ENCODE assay signal across 8 mouse cellular contexts in the genomic region with DNA sequence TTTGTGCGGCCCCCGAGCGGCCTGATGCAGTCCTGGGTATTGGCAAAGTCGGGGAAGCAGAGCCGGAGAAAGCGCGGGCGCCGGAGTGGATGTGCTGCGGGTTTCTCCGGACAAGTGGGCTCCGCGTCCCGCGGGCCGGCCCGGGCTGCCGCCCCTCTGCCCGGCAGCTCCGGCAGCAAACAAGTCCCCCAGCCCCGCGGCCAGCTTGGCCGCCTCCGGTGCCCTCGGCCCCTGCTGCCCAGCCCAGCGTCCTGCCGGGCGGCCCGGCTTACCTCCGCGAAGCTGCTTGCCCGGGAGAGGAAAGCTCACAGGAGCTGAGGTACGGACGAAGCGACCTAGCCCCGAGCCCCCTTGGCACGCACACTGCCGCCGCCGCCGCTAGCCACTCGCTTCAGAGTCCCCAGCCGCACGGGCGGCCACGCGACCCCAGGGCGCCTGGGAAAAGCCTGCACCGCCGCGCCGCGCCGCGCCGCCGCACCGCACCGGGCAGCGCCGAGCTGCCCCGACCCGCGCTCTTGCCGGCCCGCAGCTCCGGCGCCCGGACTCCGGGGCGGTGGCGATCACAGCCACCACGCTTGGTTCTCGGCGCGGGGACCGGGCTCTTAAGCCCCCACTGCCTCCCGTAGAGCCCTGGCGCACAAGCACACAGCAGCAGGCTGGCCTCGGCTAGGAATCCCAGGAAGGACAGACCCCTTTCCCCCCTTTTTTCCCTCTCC. TPM values are rescaled to one million over a fixed set of nuclear protein-coding genes. Genes with fewer than 3 reads are reported as not detected.
A peak's percentile ranks its signal among the peaks of the same experiment; 100 is the strongest.
DNase-seq lines count a peak whose midpoint lies in the region; ATAC-seq and TF ChIP-seq lines count a peak whose summit lies in the region.

No protein-coding gene starts in this region.

- no peaks in the 10 kb centered on the region for H3K9me3 ChIP-seq in forebrain, postnatal 0 days (ENCODE audit: low read length)
- H3K9me3 ChIP-seq in limb, embryonic 11.5 days (ENCODE audit: control insufficient read depth, low read length) = no peaks in the 10 kb centered on the region
- H3K9me3 ChIP-seq in neural tube, embryonic 11.5 days (ENCODE audit: control insufficient read depth, low read length) = no peaks in the 10 kb centered on the region

- no peaks in the 10 kb centered on the region for H3K36me3 ChIP-seq in forebrain, postnatal 0 days (ENCODE audit: insufficient read depth)
- no peaks in the 10 kb centered on the region for H3K36me3 ChIP-seq in limb, embryonic 11.5 days (ENCODE audit: control insufficient read depth, insufficient read depth, low read length)
- H3K36me3 ChIP-seq in neural tube, embryonic 11.5 days (ENCODE audit: control insufficient read depth, insufficient read depth, low read length) = no peaks in the 10 kb centered on the region

- no peak overlapping the region for H3K27ac ChIP-seq in forebrain, postnatal 0 days (ENCODE audit: low read depth, low read length)
- H3K27ac ChIP-seq in limb, embryonic 11.5 days (replicated peaks; ENCODE audit: low read depth, low read length) = 0 out of 2 replicates have a peak overlapping the region, but pooled peaks have one; percentile 8
- H3K27ac ChIP-seq in neural tube, embryonic 11.5 days (ENCODE audit: low read depth, low read length) = no peak overlapping the region

- TF ChIP-seq CTCF in forebrain, postnatal 0 days (IDR thresholded peaks at IDR 0.05; ENCODE audit: low read depth) = no peak

- no peaks in the 10 kb centered on the region for H3K4me1 ChIP-seq in forebrain, postnatal 0 days (ENCODE audit: insufficient read depth)
- no peaks in the 10 kb centered on the region for H3K4me1 ChIP-seq in limb, embryonic 11.5 days (ENCODE audit: control insufficient read depth, insufficient read depth, low read length)
- H3K4me1 ChIP-seq in neural tube, embryonic 11.5 days (ENCODE audit: control insufficient read depth, insufficient read depth, low read length) = no peaks in the 10 kb centered on the region

- peak overlapping the region; percentile 46 for H3K4me3 ChIP-seq in forebrain, postnatal 0 days (ENCODE audit: low read depth, low read length)
- H3K4me3 ChIP-seq in limb, embryonic 11.5 days (ENCODE audit: low read depth, low read length) = peak overlapping the region; percentile 45
- peak overlapping the region; percentile 47 for H3K4me3 ChIP-seq in neural tube, embryonic 11.5 days (ENCODE audit: low read depth, low read length)

- H3K9ac ChIP-seq in forebrain, postnatal 0 days = peak overlapping the region; percentile 40
- H3K9ac ChIP-seq in limb, embryonic 11.5 days (ENCODE audit: low read length) = peak overlapping the region; percentile 58
- H3K9ac ChIP-seq in neural tube, embryonic 11.5 days (ENCODE audit: low read length) = peak overlapping the region; percentile 38; the same call in 1 of the 2 replicates

- H3K27me3 ChIP-seq in forebrain, postnatal 0 days (ENCODE audit: insufficient read depth, low read length) = no peaks in the 10 kb centered on the region
- H3K27me3 ChIP-seq in limb, embryonic 11.5 days (ENCODE audit: control insufficient read depth, insufficient read depth, low read length) = peaks cover 40% of the 10 kb centered on the region
- H3K27me3 ChIP-seq in neural tube, embryonic 11.5 days (ENCODE audit: control insufficient read depth, insufficient read depth, low read length) = peaks cover 46% of the 10 kb centered on the region

- peak overlapping the region; percentile 89 for H3K4me2 ChIP-seq in forebrain, postnatal 0 days (ENCODE audit: low read depth)
- peak overlapping the region; percentile 82 for H3K4me2 ChIP-seq in limb, embryonic 11.5 days (ENCODE audit: low read depth, severe bottlenecking)
- peak overlapping the region; percentile 78 for H3K4me2 ChIP-seq in neural tube, embryonic 11.5 days (ENCODE audit: low read depth)

- DNase-seq in gastrocnemius, postnatal 25 days = peak; percentile 11
- no peak for DNase-seq in gastrocnemius, adult 18-20 months (ENCODE audit: low spot score)
- DNase-seq in urinary bladder, postnatal 14 days (ENCODE audit: low spot score) = peak; percentile 3
- no peak for DNase-seq in urinary bladder, postnatal 10 days (ENCODE audit: low spot score)
- no peak for DNase-seq in forebrain, postnatal 0 days
- DNase-seq in limb, embryonic 11.5 days (ENCODE audit: low spot score) = peak; percentile 51
- no peak for DNase-seq in neural tube, embryonic 11.5 days (ENCODE audit: low spot score)
- DNase-seq in layer of hippocampus, adult 18-20 months (ENCODE audit: low spot score in 2 of 2) = no peak

- ATAC-seq in forebrain, postnatal 0 days = peak; percentile 43
- ATAC-seq in limb, embryonic 11.5 days (ENCODE audit: insufficient number of reproducible peaks, low FRiP score, low TSS enrichment, low read depth) = 0 out of 2 replicates have a peak, but pooled peaks have one; percentile 18
- peak; percentile 48 for ATAC-seq in neural tube, embryonic 11.5 days (ENCODE audit: insufficient read depth, low FRiP score, low TSS enrichment)

- 33% methylated on average over 66 of the region's 80 CpGs for WGBS in forebrain, postnatal 0 days
- WGBS in limb, embryonic 11.5 days = 14% methylated on average over 78 of the region's 80 CpGs
- WGBS in neural tube, embryonic 11.5 days = 15% methylated on average over 60 of the region's 80 CpGs

RNA-seq across cellular contexts. Expression of a gene that starts 0.6 kb away (rescaled TPM):
- under 1 TPM; 0.49 to 0.70 TPM for total RNA-seq in gastrocnemius, postnatal 25 days (2021)
- under 1 TPM; 0.71 to 0.76 TPM for total RNA-seq in gastrocnemius, adult 18-20 months (2021)
- 7.2 and 7.5 TPM in 2 replicates for total RNA-seq in forebrain, postnatal 0 days (2014; rRNA removed)
- 7.1 and 9.5 TPM in 2 replicates for polyA plus RNA-seq in forebrain, postnatal 0 days (2015; fragmentation: Nextera tagmentation; extraction: Ambion mirVana)
- 28.7 and 30.4 TPM in 2 replicates for polyA plus RNA-seq in limb, embryonic 11.5 days (2014; fragmentation: Nextera tagmentation; extraction: Ambion mirVana)
- polyA plus RNA-seq in neural tube, embryonic 11.5 days (2014; fragmentation: Nextera tagmentation; extraction: Ambion mirVana) = 4.4 and 6.0 TPM in 2 replicates
- 1 to 10 TPM; 1.5 to 1.8 TPM for total RNA-seq in layer of hippocampus, adult 18-20 months (2021)

Comparison
In these comparisons a context has a peak if more than half of its experiments do, and no peak if none do; other contexts are left out.
1. DNase-seq: peak in gastrocnemius, postnatal 25 days (single experiment), urinary bladder, postnatal 14 days (single experiment) and limb, embryonic 11.5 days (single experiment); none in gastrocnemius, adult 18-20 months (single experiment), urinary bladder, postnatal 10 days (single experiment), forebrain, postnatal 0 days (single experiment), neural tube, embryonic 11.5 days (single experiment) and layer of hippocampus, adult 18-20 months (0 of 2).
2. Peak in every context shown above with its lines, with median percentiles within 50 percentile points of each other: ATAC-seq, H3K4me2 ChIP-seq, H3K4me3 ChIP-seq and H3K9ac ChIP-seq.